Mouse (Mus musculus) yolk sac, embryonic 10.5 days (tissue): ENCODE results near the gene Aqp7.

Experiments
- DNase-seq: peaks from one replicate; pipeline ENCODE4 v3.0.0-alpha.2; 2017; ENCODE audit warnings: low spot score

Gene Aqp7

DNA sequence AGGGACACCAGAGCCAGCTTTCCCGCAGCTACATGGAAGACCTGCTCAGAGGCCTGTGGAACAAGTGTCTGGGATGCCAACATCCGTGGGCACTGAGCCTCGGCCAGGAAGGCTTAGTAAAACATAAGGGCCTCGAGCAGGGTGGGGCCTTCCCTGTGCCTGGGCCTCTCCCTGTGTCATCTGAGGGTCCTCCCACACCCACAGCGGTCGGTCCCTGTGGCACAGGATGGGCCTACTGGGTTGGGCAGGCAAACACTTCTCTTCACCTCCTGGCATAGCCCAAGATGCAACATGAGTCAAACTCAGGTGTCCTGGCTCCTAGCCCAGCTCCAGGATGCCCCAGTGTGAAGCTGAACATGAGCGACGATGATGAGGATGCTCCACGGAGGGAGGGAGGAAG, 9.4 kb upstream of the Aqp7 start:
- DNase-seq, result no peak

DNA sequence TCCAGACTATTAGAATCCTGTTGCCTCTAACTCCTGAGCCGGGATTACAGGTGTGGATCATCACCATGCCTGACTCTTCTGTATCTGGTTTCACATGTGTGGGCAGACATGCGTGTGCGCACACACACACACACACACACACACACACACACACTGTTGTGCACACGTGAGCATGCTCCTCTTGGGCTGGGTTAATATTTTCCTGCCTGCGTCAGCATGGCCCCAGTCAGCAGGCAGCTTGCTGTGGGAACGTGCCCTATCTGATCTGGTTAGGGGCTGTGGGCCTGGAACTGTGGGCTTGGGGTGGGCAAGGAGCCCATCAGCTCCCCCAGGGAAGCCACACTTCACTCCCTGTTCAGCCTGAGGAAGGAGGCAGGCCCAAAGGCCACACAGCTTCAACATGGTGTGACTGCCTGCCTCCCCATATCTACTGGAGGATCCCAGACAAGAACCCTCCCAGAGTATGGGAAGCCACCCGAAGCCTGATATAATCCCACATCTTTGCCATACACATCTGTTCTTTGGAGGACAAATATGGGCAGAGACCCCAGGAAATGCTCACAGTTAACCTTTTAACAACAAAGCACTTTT, 8.9 kb upstream of the Aqp7 start:
- peak; percentile 68 for DNase-seq

DNA sequence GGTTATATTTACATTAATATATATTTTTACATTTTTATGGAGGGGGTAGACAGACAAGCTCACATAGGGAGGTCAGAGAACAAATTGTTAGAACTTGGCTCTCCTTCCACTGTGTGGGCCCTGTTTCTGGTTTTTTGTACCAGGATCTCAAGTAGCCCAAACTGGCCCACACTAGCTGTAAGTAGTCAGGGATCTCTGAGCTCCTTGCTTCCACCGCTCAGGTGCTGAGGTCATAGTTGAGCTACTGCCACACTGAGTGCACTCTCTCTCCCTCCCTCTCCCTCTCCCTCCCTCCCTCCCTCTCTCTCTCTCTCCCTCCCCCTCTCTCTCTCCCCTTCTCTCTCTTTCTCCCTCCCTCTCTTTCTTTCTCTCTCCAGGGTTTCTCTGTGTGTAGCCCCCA, 8.3 kb upstream of the Aqp7 start:
- peak; percentile 36 for DNase-seq

DNA sequence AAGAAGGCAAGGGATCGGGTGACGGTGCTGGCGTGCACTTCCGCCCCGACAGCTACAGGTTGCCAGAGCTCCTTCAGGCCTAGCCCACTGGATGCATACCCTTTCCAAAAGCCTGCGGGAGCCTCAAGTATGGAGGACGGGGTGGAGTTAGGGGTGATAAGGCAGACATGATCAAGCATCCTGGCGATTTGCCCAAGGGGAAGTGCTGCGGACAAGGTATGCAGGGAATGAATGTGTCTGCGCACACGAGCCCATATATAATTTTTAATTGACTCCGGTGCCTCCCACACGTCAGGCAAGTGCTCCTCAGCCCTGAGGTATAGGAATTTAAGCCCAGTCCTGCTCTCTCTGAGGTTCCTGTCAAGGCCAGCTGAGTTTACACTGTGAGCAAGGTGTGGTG, 7.2 kb upstream of the Aqp7 start:
- DNase-seq, result no peak

DNA sequence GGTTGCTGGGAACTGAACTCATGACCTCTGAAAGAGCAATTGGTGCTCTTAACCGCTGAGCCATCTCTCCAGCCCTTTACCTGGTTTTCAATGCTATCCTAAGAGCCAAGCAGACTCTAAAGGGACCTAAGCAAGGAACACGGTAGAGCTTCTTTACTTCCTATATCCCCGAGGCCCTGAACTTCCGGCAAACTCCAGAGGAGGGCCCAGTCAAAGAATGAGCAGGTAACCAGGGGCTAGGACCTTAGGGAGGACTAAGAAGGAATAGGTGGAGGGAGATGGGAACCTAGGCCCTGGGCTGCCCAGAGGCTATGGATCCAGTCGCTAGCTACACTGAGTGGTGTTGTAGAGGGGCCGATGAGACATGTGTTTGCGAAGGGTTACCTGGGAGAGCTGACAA, 3.8 kb upstream of the Aqp7 start:
- DNase-seq, result no peak

DNA sequence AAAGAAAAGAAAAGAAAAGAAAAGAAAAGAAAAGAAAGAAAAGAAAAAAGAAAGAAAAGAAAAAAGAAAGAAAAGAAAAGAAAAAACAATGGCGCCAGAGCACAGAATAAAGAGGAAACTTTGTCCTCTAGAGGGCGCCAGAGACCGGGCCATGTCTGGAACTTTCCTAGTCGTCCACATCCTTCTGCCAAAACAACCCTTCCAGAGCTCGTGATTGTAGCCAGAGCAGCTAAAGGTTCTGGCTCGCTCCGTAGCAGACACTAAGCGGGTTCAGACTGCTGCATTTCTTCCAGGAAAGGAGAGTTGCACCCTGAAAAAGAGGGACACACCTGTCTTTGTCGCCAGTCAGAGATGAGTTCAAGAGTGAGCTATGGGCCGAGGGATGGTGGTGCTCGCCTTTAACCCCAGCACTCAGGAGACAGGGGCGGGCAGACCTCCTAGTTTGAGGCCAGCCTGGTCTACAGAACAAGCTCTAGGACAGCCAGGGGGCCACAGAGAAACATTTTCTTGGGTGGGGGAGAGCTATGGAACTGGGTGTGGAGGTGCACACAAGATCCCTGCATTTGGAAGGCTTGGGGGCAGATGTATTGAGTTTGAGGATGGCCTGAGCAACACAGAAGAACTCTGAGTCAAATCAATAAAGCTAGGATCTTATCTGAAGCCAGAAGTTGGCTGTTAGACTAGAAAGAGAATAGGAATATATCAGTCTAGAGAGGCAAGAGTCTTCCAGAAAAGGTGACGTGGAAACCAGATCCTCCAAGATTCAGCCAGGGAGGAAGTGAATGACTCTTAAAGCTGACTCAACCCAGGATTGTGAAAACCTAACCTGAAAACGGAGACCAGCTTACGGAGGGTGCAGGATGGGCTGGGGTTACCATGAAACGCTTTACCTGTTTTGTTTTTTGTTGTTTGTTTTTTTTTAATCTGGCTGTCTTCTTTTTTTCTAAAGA, 3.1 kb upstream of the Aqp7 start:
- DNase-seq, result peak; percentile 78

DNA sequence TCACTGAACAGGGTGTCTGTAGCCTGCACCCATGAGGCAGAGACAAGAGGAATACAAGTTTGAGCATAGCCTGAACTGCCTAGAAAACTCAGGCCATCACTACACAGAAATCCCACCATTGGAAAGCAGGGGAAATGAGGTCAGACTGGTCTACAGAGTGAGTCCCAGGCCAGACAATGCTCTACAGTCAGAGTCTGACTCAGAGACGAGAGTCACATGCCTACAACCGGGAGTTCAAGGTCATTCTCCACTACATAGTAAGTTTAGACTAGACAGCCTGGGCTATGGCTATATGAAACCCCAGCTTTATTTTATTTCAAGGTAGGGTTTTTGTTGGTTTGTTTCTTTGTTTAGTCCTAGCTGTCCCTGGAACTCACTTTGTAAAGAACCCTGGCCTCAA, 987 bp upstream of the Aqp7 start:
- DNase-seq, result no peak

DNA sequence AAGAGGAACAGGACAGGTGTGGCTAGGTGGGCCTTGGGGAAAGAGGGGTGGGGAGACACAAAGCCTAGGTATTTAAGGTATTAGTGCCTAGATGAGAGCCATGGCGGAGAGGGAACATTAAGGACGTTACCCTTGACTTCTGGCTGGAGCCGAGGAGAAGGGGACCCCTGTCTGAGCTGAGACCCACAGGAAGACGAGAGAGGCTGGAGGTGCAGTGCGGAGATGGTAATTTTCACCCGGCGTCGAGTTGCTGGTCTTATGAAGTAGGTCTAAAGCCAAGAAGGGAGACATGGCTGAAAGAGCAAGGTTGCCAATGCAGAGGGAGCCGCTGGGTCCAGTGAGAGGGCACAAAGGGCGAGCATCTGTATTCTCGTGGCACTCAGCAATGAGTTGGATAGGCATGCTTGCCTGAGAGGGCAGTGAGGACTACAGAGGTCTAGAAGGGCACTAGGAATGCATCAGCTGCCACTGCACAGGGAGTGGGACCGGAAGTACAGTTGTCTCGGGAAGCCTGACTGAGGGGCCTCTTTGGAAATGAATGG, 1.6 kb downstream of the Aqp7 start:
- no peak for DNase-seq

DNA sequence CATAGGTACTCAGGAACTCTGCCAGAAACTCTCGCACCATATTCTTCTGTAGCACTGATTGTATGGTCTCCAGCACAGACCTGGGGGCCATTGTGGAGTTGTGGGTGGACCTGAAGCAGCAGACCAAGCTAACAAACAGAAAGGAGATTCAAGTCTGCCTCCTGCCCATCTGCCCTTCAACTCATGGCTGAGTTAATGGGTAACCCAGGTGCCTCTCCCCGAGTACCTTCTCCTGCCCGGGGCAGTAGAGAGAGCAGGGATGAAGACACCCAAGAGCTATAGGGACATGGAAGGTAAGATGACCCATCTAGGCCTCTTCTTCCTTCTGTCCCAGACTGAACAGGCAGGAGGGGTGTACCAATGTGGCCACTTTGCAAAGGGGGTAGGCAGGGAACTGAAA, 2.7 kb downstream of the Aqp7 start:
- peak; percentile 67 for DNase-seq

DNA sequence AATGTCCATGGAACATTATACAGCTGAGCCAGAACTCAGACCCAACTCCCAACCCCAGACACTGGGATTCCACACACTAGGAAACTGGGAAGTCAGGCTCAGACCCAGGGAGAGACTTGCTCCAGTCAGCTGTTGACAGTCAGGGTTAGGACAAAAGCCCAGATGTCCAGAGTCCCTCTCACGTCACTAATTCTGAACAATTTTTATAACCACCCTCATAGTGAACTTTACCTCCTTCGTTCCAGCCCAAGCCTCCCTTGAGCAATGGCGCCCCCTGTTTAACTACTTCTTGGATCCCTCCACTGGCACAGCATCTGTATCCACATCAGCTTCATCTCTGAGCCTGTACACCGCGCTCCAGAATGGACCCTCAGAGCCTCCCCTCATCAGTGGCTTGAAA, 4.0 kb downstream of the Aqp7 start:
- DNase-seq, result no peak

DNA sequence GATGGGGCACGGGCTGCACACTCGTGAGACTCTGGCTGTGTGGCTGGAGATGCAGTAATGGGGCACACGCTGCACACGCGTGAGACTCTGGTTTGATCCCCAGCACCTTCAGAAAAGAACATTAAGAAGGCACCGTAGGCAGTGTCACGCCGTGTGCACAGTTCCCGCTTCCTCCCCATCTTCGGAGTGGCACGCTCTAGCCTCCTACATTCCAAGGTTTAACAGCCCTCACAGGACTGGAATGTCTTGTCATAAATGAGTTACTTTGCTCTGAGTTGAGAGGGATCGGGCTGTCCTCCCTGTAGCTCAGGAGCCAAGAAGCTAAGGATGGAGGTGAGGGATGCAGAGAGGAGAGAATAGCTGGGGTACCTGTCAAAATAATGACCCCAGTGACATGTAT, 5.1 kb downstream of the Aqp7 start:
- DNase-seq, result no peak

DNA sequence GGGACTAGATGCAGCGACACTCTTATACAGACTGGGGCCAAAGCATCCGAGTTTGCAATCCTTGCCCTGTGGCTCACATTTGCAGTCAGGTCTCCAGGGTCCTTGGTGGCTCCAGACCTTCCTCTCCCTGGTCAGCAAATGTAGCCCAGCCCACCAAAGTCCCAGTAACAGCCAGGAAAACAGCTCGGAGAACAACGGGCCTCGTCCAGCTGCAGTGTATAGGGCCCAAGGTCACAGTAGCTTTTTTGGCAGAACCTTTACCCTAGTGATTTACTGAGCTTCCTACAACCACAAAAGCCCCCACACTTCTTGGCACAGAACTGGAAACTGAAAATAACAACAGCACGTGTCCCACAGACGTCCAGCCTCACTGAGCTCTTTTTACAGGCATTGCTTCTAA, 7.0 kb downstream of the Aqp7 start:
- no peak for DNase-seq

DNA sequence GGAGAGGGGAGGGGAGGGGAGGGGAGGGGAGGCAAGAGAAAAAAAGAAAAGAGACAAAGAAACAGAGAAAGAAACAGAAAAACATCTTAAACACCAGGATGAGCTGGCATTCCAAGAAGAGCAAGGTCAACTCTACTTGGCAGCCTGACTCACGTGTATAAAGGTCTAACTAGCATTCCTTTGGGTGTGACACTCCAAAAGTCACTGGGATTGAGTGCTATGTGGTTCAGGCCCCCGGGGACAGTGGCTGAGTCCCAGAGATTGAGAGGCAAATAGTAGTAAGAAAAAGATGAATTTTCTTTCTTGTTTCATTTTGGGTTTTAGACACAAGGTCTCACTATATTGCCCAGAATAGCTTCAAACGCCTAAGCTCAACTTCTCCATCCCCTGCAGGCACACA, 10.0 kb downstream of the Aqp7 start:
- DNase-seq, result no peak

DNA sequence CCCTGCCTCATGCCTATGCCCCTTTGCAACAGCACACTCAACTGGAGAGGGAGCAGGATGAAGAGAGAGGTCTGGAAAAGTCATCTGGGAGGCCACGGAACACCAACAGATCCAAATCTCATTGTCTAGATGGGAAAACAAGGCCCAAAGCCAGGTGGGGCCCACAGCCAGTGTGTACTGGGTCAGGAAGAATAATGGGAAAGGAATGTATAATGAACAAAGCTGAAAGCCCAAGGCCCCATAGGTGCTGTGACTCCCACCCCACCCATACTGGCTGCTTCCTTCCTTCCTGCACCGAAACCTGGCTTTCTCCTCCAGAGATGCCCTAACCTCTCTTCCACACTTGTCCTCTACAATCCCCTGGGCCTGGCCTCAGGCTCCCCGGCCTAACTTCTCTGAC, 16.7 kb downstream of the Aqp7 start:
- no peak for DNase-seq

DNA sequence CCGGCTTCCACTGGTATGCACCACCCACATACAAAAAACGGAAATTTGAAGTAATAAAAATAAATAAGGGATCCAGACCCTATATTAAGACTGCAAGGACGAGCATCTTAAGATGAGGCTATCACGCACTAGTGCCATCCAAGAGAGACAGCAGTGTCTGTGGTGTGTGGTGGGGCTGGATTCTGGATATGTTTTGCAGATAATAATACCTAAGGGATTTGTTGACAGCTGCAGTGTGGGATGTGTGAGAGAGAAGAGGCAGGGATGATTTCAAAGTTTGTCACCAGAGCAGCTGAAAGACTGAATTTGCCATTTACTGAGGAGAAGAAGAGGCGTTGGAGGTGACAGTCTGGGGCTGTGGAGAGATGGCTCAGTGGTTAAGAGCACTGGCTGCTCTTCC, 18.6 kb downstream of the Aqp7 start:
- no peak for DNase-seq

DNA sequence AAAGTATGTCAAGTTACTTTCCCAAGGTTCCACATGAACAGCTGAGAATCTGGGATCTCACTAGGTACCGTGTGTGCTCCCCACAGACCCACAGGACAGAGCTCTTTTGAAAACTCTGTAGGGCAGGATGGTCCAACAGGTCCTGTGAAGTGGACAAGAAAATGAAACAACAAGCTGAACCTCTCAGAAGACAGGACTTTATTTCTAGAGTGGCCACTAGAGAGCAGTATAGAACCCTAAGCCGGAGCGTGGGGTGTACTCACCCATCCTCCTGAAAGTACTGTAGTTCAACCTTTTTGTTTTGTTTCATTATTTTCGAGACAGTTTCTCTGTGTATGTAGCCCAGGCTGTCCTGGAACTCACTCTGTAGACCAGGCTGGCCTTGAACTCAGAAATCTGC, 19.7 kb downstream of the Aqp7 start:
- DNase-seq, result no peak

DNA sequence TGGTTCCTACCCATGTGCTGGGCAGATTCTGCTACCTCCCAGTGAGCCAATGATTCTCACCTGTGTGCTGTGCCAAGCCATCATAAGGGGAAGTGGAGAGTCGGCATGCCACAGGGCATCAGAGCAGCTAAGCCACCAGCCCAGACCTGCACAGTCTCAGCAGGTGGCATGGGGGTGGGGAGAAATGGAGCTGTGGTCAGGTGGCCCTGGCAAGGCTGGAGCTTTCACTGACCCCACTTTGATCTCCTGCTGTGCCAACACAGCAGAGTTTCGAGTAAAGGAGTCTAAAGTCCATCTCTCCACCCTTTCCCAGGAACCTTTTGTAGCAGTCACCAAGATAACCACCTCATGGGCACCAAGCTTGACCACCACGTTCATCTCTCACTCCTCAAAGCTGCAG, 20.1 kb downstream of the Aqp7 start:
- DNase-seq, result no peak

DNA sequence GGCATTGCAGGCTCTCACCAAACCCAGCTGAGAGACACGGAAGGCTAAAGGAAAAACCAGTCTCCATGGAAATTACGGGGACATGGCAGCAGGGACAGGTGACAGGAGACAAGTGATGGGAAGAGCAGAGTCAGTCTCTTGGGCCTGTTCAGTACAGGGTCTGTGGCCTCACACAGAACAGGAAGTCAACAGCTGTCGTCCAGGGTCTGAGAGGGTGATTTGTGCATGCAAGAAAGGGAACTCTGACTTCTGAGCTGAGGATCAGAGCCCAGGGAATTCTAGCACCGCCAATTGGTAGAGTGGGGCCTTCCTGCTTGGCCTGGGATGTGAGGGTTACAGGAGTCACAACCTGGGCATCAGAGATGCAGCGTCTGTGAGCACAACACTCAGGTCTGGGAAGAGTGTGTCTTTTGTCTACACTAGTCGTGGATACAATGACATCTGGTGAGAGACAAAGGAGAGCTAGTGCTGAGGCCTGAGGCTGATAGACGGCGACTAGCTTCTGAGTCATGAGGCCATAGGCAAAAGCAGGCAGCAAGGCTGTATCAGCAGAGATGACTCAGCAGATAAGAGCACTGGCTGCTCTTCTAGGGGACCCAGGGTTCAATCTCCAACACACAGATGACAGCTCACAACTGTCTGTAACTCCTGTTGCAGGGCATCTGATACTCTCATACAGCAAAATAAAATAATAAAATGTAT, 21.7 kb downstream of the Aqp7 start:
- peak; percentile 50 for DNase-seq

DNA sequence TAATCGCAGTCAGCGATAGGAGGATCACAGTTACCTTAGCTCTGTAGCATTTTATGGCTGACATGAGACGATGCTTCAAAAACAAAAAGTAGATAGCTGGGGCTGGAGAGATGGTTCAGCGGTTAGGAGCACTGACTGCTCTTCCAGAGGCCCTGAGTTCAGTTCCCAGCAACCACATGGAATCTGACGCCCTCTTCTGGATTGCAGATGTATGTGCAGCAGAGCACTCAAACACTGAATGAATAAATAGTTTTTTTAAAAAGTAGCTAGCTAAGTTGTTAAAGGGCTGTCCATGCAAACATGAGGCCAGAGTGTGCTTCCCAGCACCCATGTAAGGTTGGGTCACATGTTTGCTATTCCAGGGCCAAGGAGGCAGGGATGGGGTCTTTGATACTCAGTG, 26.8 kb downstream of the Aqp7 start:
- no peak for DNase-seq

DNA sequence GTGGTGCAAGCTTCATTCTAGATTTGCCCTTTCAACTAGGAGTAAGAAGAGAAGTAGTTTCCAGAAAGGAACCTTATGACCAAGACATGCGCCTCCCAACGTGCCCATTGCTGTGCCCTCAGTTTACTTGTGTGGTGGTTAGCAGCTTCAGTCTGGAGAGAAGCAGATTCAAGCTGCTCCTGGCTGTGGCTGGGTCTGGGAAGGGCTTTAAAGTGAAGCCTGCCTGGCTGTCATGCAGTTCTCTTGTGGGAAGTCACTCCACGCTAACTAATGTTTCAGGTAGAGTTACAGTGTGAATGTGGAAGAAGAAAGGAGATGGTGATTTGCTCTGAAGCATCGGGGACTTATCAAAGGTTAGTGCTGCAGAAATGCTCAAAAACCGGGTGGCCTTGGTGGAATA, 32.1 kb downstream of the Aqp7 start:
- no peak for DNase-seq

DNA sequence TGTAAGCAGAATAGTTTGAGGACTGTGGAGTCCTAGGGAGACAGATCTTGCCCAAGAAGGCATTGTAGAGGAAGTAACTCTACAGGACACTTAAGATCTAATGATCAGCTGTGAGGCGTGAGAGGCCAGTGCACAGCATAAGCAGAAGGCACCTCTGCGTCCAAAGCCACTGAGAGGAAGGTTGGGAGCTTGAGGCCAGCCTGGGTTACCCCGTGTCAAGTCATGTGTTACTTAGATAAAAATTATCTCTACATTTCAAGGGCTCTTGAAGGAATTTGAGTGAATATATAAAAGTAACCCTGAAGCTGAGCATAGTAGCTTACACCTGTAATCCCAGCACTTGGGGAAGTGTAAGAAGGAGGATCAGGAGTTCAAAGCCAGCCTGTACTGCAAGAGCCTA, 34.6 kb downstream of the Aqp7 start:
- DNase-seq, result no peak

DNA sequence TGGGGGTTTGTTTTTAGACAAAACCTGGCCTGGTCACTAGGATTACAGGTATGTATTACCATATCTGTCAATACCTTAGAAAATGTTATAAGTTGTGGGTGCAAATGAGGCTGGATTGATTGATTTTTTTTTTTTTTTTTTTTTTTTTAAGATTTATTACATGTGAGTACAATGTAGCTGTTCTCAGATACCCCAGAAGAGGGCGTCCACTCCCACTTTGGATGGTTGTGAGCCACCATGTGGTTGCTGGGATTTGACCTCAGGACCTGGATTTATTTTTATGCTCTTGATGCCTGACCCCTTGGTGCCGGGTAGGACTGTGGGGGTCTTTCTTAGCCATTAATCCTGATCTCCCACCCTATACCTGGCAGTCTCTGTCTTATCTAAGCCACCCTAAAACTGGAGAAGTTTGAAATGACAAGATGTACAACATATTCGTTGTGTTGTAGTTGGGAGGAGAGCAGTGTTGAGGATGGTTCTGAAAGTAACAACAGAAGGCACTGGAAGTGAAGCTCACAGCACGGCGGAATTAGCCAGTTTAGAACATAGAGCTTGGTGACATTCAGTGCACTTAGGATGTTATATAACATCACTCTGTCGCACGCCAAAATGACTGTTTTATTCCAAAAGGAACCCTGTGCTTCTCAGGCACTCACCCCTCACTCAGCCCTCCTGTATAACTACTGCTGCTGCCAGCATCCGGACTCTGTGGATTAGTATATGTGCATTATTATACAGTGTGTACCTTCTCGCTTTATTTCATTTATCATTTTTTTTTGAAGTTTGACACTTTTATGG, 46.9 kb downstream of the Aqp7 start:
- DNase-seq, result no peak
